Mouse (Mus musculus): ENCODE data around the gene Fermt3.
A peak's percentile ranks its signal among the peaks of the same experiment; 100 is the strongest.

Fermt3 gene

DNA sequence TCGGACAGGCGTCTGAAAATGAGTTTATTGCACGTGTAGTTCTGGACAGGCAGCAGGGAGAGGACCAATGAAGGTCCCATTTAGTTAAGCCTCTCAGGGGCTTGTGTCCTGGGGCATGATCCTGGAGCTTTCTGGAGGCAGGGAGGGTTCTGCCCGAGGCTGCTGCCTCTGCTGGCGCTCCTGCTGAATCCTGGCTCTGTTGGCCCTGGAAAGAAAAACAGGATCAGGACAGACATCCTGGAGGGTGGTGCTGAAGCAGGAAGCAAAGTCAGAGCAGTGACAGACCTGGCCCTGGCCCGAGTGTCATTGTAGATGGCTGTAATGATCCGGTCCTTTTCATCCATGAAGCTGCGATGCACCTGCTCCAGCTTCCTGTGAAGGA lies 31.4 kb downstream of the Fermt3 start:
- no peak for DNase-seq

DNA sequence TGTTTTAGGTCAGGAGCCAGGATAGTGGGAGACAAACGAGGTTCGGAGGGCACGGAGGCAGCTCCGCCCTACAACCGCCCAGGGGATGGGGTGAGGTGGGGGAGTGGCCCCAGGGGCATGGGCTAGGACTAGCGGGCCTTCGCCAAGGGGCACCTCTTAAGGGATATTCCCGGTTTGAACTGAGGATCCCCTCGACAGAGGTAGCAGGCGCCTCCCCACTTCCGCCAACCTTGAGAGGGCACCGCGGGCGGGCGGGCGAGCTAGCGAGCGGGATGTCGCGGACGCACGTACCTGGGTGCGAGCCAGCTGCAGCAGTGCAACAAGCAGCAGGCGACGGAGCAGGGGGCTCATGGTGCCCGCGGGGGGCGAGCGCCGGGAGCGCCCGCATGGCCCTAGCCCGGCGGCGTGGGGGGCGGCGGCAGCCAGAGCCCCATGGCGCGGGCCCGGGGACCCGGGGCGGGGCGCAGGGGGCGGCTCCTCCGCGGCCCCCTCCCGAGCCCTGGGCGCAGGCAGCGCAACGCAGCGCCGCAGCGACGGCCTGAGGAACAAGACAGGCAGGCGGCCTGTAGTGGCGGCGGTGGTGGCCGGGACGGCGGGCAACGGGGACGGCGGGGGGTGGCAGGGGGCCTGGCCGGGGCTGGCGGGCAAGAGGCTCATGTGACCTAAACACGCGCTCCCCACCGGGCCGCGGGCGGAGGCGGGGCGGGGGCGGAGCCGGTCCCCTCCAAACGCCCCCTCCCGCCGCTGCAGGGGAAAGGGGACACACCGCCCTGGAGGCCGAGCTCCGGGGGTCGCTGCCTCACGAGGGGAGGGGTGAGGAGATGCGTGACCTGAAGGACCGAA lies 32.0 kb downstream of the Fermt3 start, which contains the start of gene Vegfb:
Vegfb (minus strand) TSS at position 591 of the 843 bp plus-strand sequence.
- DNase-seq = peak in 1 of 2 experiments; percentile 65

DNA sequence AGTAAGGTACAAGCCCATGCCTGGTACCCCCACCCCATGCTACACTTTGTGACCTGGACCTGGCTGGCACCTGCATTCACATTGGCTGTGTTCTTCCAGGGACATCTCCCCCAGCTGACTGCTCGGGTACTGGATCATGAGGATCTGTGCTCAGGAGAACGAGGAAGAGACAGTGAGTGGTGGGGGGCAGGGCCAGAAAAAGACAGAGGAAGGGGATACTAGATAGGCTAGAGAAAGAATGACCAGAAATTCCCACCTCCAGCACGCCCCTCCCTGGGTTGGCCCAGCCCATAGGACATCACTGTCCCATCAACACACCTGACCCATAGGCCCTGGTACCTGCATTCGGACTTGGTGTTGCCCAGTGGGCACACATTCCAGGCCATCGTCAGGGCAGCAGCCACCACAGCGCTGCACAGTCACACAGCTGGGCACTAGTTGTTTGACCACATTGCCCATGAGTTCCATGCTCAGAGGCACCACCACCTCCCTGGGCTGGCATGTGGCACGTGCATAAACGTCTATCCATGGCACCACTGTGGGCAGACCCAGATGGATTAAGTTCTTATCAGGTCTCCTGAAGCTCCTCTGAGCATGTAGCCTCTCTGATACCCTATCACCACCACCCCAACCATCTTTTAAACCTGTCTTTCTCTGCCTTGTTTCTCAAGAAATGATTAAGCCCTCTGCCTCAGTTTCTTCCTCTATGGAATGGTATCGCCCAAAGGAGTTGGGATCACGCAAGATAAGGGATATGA lies 33.1 kb downstream of the Fermt3 start:
- DNase-seq = no peak

DNA sequence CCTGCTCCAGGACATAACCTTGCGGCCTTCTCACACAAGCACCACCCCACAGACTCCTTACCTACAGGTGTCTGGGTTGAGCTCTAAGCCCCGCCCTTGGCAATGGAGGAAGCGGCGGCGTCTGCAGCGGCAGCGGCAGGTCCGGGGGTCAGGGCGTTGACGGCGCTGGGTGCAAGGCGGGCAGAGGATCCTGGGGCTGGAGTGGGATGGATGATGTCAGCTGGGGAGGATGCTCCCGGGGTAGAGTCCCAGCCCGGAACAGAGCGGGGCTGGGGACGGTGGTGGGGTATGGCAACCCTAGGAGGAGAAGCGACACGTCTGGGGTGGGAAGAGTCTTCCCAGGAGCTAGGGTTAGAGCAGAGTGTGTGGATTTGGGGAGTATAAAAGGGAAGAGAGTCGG lies 34.0 kb downstream of the Fermt3 start:
- DNase-seq = no peak

DNA sequence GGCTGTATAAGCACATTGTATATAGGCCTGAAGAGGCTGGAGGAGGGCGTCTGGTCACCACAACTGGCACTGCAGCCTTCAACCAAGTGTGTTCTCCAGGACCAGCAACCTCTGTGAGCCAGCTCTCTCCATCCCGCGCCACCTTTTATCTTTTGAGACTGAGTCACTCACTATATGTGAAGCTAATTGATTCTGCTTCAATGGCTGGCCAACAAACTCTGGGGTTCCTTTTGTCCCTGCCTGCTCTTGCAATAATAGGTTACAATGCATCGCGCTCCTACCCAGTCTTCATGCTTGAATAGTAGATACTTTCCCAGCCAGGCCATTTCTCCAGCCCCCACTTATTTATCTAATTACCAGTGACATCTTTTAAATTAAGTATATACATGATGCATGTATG lies 35.6 kb downstream of the Fermt3 start:
- no peak for DNase-seq

DNA sequence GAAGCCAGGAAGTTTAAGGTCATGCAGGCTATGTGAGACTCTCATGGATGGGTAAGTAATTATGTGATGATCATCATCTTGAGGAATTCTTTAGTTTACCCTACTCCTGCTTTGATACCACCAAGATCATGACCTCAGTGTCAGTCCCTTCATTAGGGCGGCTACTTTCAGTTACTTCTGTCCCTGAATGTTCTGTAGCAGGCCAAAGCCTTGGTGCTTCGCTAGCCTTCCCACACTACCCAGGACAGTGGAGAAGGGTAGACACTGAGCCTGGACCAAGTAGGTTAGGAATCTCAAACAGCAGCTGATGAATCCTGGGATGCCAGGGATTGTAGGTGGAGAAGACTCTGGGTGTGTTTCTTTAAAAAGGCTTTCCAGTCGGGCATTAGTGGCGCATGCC lies 37.8 kb downstream of the Fermt3 start:
- DNase-seq = no peak

DNA sequence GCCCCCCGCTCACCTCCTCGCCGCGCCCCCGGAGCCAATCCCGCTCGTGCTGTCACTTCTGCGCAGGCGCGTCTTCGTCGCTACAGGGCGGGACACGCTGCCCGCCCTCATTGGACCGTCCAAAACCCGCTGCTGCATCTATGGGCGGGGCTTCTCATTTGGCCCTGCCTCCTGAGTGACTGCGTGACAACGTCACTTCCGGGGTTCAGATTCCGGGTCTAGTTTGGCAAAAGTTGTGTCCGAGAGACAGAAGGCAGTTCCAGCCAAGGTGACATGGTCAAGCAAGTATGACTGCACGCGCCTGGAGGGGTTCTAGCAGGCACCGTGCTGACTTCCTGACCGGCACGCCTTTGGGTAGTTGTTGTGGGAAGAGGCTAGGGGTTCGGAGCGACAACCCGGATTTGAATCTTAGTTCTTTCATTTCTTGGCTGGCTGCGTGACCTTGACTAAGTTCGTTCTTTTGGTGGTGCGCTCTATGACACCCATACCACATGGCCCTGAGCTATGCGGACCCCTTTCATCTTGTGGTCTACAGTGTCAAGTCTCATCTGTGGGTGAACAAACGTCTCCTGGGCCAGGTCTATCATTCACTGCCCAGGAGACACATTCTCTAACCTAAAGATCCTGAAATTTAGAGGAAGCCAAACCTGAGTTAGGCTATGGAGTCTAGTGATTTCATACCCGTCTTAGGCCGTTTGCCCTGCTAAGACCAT lies 38.7 kb downstream of the Fermt3 start, which contains the start of gene Fkbp2:
Fkbp2 (minus strand) TSS at position 121 of the 713 bp plus-strand sequence.
- DNase-seq = peak; percentile 99

DNA sequence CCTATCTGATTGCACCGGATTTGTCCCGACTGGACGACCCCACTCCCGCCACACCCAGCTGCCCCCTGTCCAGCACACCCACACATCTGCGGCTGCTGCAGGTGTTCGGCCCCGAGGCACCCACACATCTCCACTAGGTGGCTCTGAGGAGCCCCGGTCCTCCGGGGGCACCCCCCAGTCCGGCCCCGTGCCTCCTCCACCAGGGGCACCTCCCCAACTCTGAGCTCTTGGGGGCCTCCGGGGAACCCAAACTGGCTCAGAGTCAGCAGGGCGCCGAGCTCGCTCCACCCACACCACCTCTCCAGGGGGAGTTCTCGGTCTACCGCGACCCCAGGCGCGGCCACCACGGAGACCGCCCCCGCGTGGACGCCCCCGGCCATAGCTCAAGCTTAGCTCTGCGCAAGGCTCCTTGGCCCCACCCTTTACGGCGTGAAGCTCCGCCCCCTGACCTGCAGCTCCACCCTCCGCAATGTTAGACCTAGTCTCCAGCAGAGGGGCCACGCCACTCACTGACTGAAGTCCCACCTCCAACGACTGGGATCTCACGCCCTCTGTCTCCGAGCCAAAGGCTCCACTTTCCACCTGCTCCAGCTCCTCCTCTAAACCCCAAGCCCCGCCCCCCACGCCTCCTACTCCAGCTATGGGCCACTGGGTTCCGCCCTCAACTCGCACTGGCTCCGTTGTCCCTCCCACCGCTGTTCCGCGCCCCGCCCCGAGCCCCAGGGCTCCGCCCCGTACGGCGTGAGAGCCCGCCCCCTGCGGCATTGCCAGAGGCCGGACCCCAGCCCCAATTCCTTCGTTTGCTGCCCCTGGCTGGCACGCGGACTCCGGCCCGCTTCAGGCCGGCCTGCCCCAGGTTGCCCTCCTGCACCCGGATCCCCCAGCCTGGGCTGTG lies 39.5 kb downstream of the Fermt3 start:
- DNase-seq = peak; percentile 100

DNA sequence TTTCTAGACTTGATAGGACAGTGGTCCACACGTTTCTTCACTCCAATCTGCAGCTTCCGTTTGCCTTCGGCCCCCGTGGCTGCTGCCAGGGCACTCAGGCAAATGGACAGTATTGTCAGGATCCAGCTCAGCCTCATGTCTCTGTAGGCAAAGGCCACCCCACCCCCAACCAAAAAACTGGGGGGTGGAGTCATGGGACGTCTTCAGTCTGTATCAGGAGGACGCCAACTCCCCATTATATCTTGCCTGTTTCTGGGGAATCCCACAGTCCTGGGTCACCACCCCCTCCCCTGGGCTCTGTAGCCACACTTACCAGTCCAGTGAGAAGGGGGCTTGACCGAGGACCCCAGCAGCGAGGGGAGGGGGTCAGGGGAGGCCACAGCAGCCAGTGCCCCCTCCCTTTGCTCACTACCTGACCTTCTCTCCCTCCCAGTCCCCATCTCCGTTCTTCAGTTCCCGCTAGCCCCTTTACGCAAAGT lies 40.2 kb downstream of the Fermt3 start:
- DNase-seq = peak in 1 of 2 experiments; percentile 52

DNA sequence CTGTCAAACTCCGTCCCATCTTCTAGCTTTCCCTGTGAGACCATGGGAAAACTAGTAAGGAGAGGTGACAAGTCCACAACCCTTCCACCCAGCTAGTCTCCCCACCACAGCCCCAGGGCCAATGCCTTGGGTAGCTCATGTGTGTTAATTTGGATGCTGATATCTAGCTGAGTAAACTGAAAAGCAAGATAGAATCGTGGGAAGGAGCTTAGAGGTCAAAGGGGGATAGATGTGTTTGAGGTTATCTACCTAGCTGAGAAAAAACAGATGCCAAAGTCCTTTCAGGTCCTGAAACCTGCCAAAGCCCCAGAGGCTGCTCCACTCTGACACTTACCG lies 40.7 kb downstream of the Fermt3 start:
- no peak for DNase-seq

DNA sequence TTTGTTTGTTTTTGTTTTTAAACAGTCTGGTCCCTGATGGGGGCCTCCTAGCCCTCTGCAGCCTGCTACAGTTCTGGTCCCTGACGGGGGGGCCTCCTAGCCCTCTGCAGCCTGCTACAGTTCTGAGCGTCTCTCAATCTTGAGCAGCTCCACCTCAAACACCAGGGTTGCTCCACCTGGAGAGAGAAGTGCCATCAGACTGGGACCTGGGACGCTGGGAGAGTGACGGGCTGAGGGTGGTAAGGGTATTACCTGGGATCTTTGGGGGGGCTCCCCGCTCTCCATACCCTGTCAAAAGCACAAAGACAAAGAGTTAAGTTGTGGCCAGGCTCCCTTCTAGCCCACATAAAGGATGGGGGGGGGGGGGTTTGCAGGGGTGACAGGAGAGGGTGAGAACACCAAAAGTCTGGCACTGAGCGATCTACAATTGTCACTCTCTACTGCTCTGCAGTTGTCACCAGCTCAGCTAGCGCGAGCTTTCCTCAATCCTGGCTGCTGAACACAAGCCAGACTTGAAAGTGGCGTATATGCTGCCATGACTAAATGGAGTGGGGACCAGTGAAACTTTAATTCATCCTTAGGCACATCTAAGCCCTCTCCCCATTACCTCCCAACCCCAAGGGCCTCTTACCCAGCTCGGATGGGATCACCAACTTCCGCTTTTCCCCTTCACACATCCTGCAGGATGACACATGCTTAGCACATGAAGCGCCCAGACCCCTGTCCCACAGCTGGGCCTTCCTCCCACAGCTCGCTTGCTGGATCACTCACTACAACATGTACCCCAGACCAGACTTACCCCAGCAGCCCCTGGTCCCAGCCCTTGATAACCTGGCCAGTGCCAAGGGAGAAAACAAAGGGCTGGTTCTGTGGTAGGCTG lies 41.3 kb downstream of the Fermt3 start:
- DNase-seq = no peak

DNA sequence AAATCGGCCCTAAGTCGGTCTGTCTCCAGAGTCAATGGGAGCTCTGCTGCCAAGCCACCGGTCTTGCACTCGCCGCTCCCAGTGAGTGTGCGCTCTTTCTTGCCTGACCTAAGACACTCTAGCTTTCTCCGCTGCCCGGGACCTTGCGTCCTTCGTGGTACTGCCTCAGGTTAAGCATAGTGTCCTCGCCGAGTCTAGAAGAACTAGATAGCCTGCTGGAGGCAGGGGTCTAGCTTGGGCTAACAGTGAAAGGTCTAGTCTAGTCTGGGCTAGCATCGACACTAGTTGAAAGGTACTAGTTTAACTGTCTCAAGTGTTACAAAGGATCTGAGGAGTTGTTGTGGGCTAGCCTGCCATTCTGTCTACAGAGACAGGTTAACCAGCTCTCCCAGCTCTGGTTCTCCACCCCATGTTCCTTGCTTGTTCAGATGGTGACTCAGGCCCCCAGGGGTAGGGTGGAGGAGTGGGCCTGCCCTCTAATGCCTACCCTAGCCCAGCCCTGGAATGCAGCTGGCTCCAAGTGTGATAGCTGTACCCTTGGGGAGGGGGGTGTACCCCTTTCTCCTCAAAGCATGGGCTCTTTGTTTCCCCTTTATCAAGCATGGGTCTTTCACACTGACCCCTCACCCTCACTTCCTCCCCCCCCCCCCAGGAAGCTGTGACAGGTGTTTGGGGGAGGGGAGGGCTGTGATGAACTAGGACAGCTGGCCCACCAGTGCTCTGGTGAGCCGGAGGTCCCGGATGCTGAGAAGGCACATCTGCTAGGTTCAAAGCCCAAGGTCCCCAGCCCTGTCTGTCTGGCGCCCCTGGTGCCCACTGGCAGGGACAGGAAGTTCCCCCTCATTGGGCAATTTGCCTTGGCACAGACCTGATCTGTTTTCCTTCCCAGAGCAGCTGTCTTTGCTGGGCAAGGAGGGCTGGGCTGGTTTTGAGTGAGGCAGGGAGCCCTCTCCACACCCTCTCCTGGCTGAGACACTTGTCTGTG lies 43.4 kb downstream of the Fermt3 start, which contains the start of gene Plcb3:
Plcb3 (minus strand) TSS at position 934 of the 985 bp plus-strand sequence.
- DNase-seq = peak in 1 of 2 experiments; percentile 53

DNA sequence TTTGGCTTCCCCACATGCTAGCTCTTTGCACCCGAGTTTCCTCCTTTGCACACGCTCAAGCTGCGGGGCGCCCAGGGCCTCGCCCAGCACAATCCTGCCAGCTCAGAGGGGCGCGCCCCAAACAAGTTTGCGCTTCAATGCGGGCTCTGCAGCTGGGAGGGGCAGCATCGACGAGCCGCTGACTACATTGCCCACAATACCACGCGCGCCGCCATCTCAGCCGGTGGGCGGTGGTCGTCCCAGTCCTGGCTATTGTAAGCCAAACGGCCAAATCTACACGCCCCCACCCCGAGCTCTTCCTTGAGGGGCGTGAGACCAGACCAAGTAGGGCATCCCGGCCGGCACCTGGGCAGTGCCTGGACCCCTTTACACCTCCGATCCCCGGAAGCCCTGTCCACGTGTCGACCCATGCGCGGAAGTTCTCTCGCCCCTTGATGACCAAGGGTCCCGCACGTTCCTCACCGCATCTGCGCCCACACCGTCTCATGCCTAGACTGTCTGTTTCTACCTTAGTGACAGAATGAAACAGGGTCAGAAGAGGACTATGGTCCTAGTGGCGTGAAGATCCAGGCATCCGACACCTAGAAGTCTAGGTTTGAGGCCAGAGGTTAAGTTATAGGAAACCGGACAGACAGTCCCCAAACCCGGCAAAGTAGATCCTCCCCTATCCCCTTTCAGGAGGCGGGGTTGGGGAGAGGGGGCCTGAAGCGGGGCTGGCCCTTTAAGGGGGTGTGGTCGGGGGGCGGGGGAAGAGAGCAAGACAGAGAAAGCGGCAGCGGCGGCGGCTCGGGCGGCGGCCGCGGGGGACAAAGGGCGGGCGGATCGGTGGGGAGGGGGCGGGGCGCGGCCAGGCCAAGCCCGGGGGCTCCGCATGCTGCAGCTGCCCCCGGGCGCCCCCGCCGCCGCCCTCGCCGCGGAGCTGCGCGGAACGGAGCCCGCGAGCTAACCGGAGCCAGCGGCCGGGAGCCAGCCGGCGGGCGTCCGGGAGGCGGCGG lies 44.8 kb downstream of the Fermt3 start, which contains the start of gene Ppp1r14b:
Ppp1r14b (plus strand) TSS at position 758 of the 995 bp plus-strand sequence.
- peak in 1 of 2 experiments; percentile 69 for DNase-seq

DNA sequence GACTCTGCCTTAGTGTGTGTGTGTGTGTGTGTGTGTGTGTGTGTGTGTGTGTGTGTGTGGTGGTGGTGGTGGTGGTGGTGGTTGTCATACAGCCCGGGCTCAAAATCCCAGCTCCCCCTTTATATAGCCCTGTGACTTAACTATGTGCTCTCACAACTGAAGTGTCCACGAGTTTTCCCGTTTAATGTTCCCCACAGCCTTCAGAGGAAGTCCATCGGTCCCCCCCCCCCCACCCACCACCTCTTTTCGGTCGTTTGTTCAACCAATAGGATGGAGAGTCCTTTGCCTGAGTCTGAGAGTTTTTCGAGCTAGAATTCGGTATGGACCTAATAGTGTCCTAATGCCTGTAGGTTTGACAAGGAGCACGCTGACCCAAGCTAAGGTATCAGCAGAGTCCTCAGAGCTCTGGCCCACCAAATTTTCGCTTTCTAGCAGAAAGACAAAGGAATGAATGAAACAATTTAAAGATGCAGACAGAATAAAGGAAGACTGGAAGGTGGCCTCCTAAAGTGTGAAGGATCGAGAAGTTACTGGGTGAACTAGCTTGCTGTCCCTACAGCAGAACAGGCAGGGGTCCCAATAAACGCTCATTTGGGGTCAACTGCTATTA lies 45.6 kb downstream of the Fermt3 start:
- no peak for DNase-seq

DNA sequence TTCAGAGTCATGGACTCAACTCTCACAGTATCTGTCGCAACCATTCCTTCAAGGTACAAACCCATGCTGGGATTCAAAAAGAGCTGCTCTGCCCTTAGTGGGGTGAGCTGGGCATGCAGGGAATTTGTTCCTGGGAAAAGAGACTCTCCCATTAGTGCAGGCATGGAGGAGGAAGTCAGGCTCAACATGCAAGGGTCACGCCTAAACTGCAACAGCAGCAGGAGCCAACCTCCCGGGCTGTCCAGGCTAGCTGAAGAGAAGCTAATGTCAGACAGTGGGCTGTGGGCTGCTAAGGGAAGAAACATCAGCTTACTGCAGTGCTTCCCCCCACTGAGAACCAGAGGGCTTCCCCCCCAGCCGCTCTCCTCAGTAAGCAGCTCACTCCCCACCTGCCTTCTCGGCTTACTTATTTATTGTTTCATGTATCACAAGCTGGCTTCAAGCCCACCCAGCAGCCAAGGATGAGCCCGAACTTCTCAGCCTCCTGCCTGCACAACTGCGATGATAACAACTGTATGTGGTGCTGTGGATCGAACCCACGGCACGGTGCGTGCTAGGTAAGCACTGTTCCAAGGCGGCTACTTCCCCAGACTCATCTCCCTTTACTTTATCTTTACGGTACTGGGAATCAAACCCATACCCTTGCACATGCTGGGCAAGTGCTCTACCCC lies 46.9 kb downstream of the Fermt3 start:
- DNase-seq = no peak

DNA sequence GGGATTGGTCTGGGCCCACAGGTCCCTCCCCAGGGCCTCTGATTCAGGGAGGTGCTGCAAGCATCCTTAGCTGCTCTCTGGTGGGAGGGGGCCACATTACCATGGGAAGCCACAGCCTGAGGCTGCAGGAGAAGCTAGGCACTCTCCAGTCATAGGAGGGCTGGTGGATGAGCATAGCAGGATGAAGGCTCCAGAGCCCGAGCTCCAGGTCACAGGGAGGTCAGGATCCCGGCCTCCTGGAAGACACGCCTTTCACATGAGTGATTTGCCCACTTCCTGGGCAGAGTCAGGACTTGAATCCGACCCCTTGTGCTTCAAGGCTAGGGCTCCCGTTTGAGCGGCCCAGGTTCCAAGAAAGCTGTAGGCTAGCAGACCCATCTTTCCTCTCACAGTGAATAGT lies 47.6 kb downstream of the Fermt3 start:
- DNase-seq = no peak

DNA sequence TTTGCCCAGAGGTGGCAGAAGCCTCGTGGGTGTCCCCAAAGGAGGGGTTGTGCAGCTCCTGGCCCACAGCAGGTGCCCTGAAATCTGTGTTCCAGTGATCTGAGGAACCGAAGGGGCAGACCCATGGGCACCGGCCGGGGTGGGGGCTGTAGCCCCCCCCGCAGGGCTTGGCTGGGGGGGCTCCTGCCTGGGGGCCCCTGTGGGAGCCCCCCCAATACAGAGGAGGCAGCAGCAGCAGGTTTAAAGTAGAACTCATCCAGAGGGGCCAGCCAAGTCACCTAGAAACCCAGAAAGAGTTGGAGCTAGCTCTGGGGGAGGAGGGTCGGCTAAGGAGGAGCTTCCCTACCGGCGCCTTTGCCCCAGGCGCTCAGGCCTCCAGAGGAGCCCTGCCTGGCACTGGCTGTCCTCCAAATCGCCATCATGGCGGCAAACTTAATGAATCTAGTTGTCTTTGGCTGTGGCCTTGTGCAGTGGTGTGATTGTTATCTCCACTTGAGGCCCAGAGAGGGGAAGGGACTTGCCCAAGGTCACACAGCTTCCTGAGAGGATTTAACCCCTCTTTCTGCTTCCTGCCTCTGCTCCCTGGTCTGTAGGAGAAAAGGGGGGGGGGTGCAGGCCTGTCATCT lies 48.7 kb downstream of the Fermt3 start:
- no peak for DNase-seq

Measured in kidney, adult 8-10 months (tissue).